Mouse (Mus musculus): ENCODE measurements around the gene Gm5890. TPM values are rescaled to one million over a fixed set of nuclear protein-coding genes. Genes with fewer than 3 reads are reported as not detected.
"Not testable (repeated sequence)": the region's sequence is repeated elsewhere in the genome, so short reads cannot be mapped to it uniquely, and the experiment has no call there.

The Gm5890 gene
- polyA plus RNA-seq (2015; fragmentation: Nextera tagmentation; extraction: Ambion mirVana) = not detected in 2 replicates

- H3K9me3 ChIP-seq (replicated peaks); H3K4me2 ChIP-seq; H3K4me3 ChIP-seq (replicated peaks); ATAC-seq (replicated peaks; ENCODE audit: low FRiP score); H3K36me3 ChIP-seq; H3K27ac ChIP-seq; H3K9ac ChIP-seq; H3K4me1 ChIP-seq; H3K27me3 ChIP-seq: not testable (repeated sequence)
- no CpG with 5 or more reads among the region's 3 CpGs for WGBS
These were observed at the start of gene Gm5890 for GRCm38 (mm10) chr7:20262734-20263133. TSS of gene Gm5890 (minus strand) at chr7:20262834.

GRCm38 (mm10) chr7:20233728-20234127 is 28.9 kb downstream of the Gm5890 start, which contains the start of gene Gm4498:
TSS of gene Gm4498 (minus strand) at chr7:20233828.
- H3K27me3 ChIP-seq; H3K36me3 ChIP-seq; H3K4me3 ChIP-seq (replicated peaks); H3K27ac ChIP-seq; ATAC-seq (replicated peaks; ENCODE audit: low FRiP score); H3K4me2 ChIP-seq; H3K4me1 ChIP-seq; H3K9ac ChIP-seq; H3K9me3 ChIP-seq (replicated peaks): not testable (repeated sequence)
- no CpG with 5 or more reads among the region's 2 CpGs for WGBS

Other genes starting within 250 kb of the Gm5890 start
- not detected in 2 replicates for gene Vmn1r91, start 163.2 kb downstream of the Gm5890 start, polyA plus RNA-seq (2015; fragmentation: Nextera tagmentation; extraction: Ambion mirVana)
- not detected in 2 replicates for gene Gm16442, start 140.3 kb downstream of the Gm5890 start, polyA plus RNA-seq (2015; fragmentation: Nextera tagmentation; extraction: Ambion mirVana)
- gene Vmn1r93, start 123.7 kb downstream of the Gm5890 start, polyA plus RNA-seq (2015; fragmentation: Nextera tagmentation; extraction: Ambion mirVana) = not detected in 2 replicates
- not detected in 2 replicates for gene Vmn1r94, start 94.5 kb downstream of the Gm5890 start, polyA plus RNA-seq (2015; fragmentation: Nextera tagmentation; extraction: Ambion mirVana)
- not detected in 2 replicates for gene Vmn1r95, start 69.1 kb downstream of the Gm5890 start, polyA plus RNA-seq (2015; fragmentation: Nextera tagmentation; extraction: Ambion mirVana)
- not detected in 2 replicates for gene Gm6164, start 57.2 kb downstream of the Gm5890 start, polyA plus RNA-seq (2015; fragmentation: Nextera tagmentation; extraction: Ambion mirVana)
- not detected in 2 replicates for gene Gm4498, start 29.0 kb downstream of the Gm5890 start, polyA plus RNA-seq (2015; fragmentation: Nextera tagmentation; extraction: Ambion mirVana)
- not detected in 2 replicates for gene Gm4133, start 71.2 kb upstream of the Gm5890 start, polyA plus RNA-seq (2015; fragmentation: Nextera tagmentation; extraction: Ambion mirVana)
- gene Gm5728, start 112.6 kb upstream of the Gm5890 start, polyA plus RNA-seq (2015; fragmentation: Nextera tagmentation; extraction: Ambion mirVana) = not detected in 2 replicates
- gene Vmn1r100, start 155.1 kb upstream of the Gm5890 start, polyA plus RNA-seq (2015; fragmentation: Nextera tagmentation; extraction: Ambion mirVana) = not detected in 2 replicates
- not detected in 2 replicates for gene Vmn1r101, start 179.8 kb upstream of the Gm5890 start, polyA plus RNA-seq (2015; fragmentation: Nextera tagmentation; extraction: Ambion mirVana)
- not detected in 2 replicates for gene Gm10670, start 212.1 kb upstream of the Gm5890 start, polyA plus RNA-seq (2015; fragmentation: Nextera tagmentation; extraction: Ambion mirVana)
- not detected in 2 replicates for gene Vmn1r103, start 247.7 kb upstream of the Gm5890 start, polyA plus RNA-seq (2015; fragmentation: Nextera tagmentation; extraction: Ambion mirVana)

Measured in kidney, embryonic 15.5 days (tissue).